Mouse (Mus musculus) myocyte (in vitro differentiated cells): ENCODE measurements around the gene Abca2. TPM values are rescaled to one million over a fixed set of nuclear protein-coding genes. Genes with fewer than 3 reads are reported as not detected.
A peak's percentile ranks its signal among the peaks of the same experiment; 100 is the strongest.

ENCODE experiments used
- H3K27me3 ChIP-seq: one replicate; pipeline ENCODE4 v1.6.1; 2011; ENCODE audit not compliant: control insufficient read depth, insufficient read depth, insufficient read length
- H3K36me3 ChIP-seq: one replicate; pipeline ENCODE4 v1.6.1; 2011; ENCODE audit not compliant: control insufficient read depth, insufficient read depth
- H3K4me2 ChIP-seq: one replicate; pipeline ENCODE4 v1.6.1; 2011; ENCODE audit warnings: low read depth, control low read depth
- H3K4me3 ChIP-seq: one replicate; pipeline ENCODE4 v1.5.1; 2011; ENCODE audit warnings: mild to moderate bottlenecking, control low read depth, moderate library complexity
- H3K79me2 ChIP-seq: one replicate; pipeline ENCODE4 v1.6.1; 2011; ENCODE audit not compliant: control insufficient read depth, insufficient read depth
- H3ac ChIP-seq: one replicate; pipeline ENCODE4 v1.6.1; 2011; ENCODE audit not compliant: control insufficient read depth, insufficient read length
- CEBPB ChIP-seq: IDR thresholded peaks from 2 replicates; pipeline ENCODE4 v1.6.1; 2011; ENCODE audit warnings: mild to moderate bottlenecking, moderate library complexity; ENCODE audit not compliant: poor library complexity, insufficient read depth, severe bottlenecking
- E2F4 ChIP-seq: IDR thresholded peaks from one replicate; pipeline ENCODE4 v1.6.1; 2011; ENCODE audit warnings: mild to moderate bottlenecking, control low read depth, moderate library complexity; ENCODE audit not compliant: insufficient read depth
- MAX ChIP-seq: IDR thresholded peaks from one replicate; pipeline ENCODE4 v1.6.1; 2011; ENCODE audit warnings: low read depth, mild to moderate bottlenecking, control low read depth
- MYOD1 ChIP-seq, 3 experiments: IDR thresholded peaks; one replicate each; pipeline ENCODE4 v1.6.1; 2011; ENCODE audit warnings: control low read depth in 2 of 3, low read depth in 2 of 3, mild to moderate bottlenecking in 2 of 3, moderate library complexity in 1 of 3; ENCODE audit not compliant: insufficient read length in 2 of 3, control insufficient read depth in 1 of 3
- MYOG ChIP-seq, 3 experiments: IDR thresholded peaks; one replicate each; pipeline ENCODE4 v1.6.1; 2011; ENCODE audit warnings: control low read depth in 2 of 3, low read depth in 2 of 3, mild to moderate bottlenecking in 2 of 3; ENCODE audit not compliant: insufficient read length in 2 of 3, control insufficient read depth in 1 of 3, insufficient read depth in 1 of 3
- POLR2A ChIP-seq: IDR thresholded peaks from one replicate; pipeline ENCODE4 v1.6.1; 2011; ENCODE audit warnings: low read depth, mild to moderate bottlenecking, control low read depth, moderate library complexity; ENCODE audit not compliant: insufficient read length
- POLR2AphosphoS2 ChIP-seq: IDR thresholded peaks from one replicate; pipeline ENCODE4 v1.6.1; 2011; ENCODE audit warnings: low read depth, control low read depth; ENCODE audit not compliant: insufficient read length
- REST ChIP-seq: IDR thresholded peaks from one replicate; pipeline ENCODE4 v1.6.1; 2011; ENCODE audit warnings: mild to moderate bottlenecking, control low read depth, moderate library complexity; ENCODE audit not compliant: insufficient read depth, insufficient read length
- SRF ChIP-seq: IDR thresholded peaks from one replicate; pipeline ENCODE4 v1.6.1; 2011; ENCODE audit warnings: low read depth; ENCODE audit not compliant: control insufficient read depth, insufficient read length
- TCF12 ChIP-seq: IDR thresholded peaks from one replicate; pipeline ENCODE4 v1.6.1; 2011; ENCODE audit warnings: mild to moderate bottlenecking, control low read depth; ENCODE audit not compliant: poor library complexity, insufficient read depth, severe bottlenecking
- TCF3 ChIP-seq: IDR thresholded peaks from one replicate; pipeline ENCODE4 v1.6.1; 2011; ENCODE audit warnings: low read depth, control low read depth; ENCODE audit not compliant: insufficient read length
- USF1 ChIP-seq: IDR thresholded peaks from one replicate; pipeline ENCODE4 v1.6.1; 2011; ENCODE audit warnings: low read depth, mild to moderate bottlenecking, control low read depth, moderate library complexity
- polyA plus RNA-seq: library from polyadenylated mRNA; unstranded; fragments of >200 nt; fragmentation: generic; extraction: Trizol; gene quantifications from one replicate; pipeline ENCODE4 v1.2.1, GENCODE M21; 2012; ENCODE audit warnings: missing spikeins

Gene Abca2
- polyA plus RNA-seq, 1 experiment, result 9.8 TPM

- H3K4me2 ChIP-seq, result no peak overlapping the region
- no peak overlapping the region for H3K4me3 ChIP-seq
- H3K79me2 ChIP-seq, result no peaks in the 10 kb centered on the region
- no peaks in the 10 kb centered on the region for H3K36me3 ChIP-seq
- TF ChIP-seq MYOG (IDR thresholded peaks at IDR 0.05; ENCODE audit: control insufficient read depth in 1 of 3, insufficient read depth in 1 of 3, insufficient read length in 2 of 3, low read depth in 2 of 3) (no peak), TCF12 (no peak), CEBPB (no peak), SRF (no peak), REST (no peak), POLR2A (no peak), E2F4 (no peak), USF1 (no peak), TCF3 (no peak), MAX (no peak), MYOD1 (IDR thresholded peaks at IDR 0.05; ENCODE audit: control insufficient read depth in 1 of 3, insufficient read length in 2 of 3, low read depth in 2 of 3) (no peak), POLR2AphosphoS2 (no peak)
- peaks cover 5% of the 10 kb centered on the region for H3K27me3 ChIP-seq
- no peak overlapping the region for H3ac ChIP-seq
Measured at GRCm38 (mm10) chr2:25430395-25431233, 2.1 kb downstream of the Abca2 start.

- H3ac ChIP-seq, result no peak overlapping the region
- H3K27me3 ChIP-seq, result peaks cover 5% of the 10 kb centered on the region
- H3K4me3 ChIP-seq, result no peak overlapping the region
- no peaks in the 10 kb centered on the region for H3K79me2 ChIP-seq
- H3K4me2 ChIP-seq, result no peak overlapping the region
- no peaks in the 10 kb centered on the region for H3K36me3 ChIP-seq
- no peak for TF ChIP-seq TCF12
Measured at GRCm38 (mm10) chr2:25431308-25431855, 2.9 kb downstream of the Abca2 start.

- Histone ChIP-seq H3K36me3 (no peaks in the 10 kb centered on the region), H3ac (no peak overlapping the region), H3K4me3 (no peak overlapping the region), H3K4me2 (no peak overlapping the region), H3K79me2 (no peaks in the 10 kb centered on the region), H3K27me3 (peaks cover 5% of the 10 kb centered on the region)
- no peak for TF ChIP-seq POLR2AphosphoS2
- no peak for TF ChIP-seq SRF
- TF ChIP-seq MYOD1 (IDR thresholded peaks at IDR 0.05; ENCODE audit: control insufficient read depth in 1 of 3, insufficient read length in 2 of 3, low read depth in 2 of 3), result peak in 1 of 3 experiments; percentile 51
- TF ChIP-seq MYOG (IDR thresholded peaks at IDR 0.05; ENCODE audit: control insufficient read depth in 1 of 3, insufficient read depth in 1 of 3, insufficient read length in 2 of 3, low read depth in 2 of 3), result peak in 2 of 3 experiments; percentile 25 to 67
Measured at GRCm38 (mm10) chr2:25432326-25433098, 4.0 kb downstream of the Abca2 start.

- no peaks in the 10 kb centered on the region for H3K79me2 ChIP-seq
- H3K27me3 ChIP-seq, result peaks cover 5% of the 10 kb centered on the region
- H3K4me3 ChIP-seq, result no peak overlapping the region
- H3ac ChIP-seq, result no peak overlapping the region
- no peaks in the 10 kb centered on the region for H3K36me3 ChIP-seq
- H3K4me2 ChIP-seq, result no peak overlapping the region
- no peak for TF ChIP-seq POLR2AphosphoS2
- no peak for TF ChIP-seq MAX
- no peak for TF ChIP-seq TCF3
- no peak for TF ChIP-seq POLR2A
- no peak for TF ChIP-seq REST
- no peak for TF ChIP-seq USF1
- no peak for TF ChIP-seq TCF12
- no peak for TF ChIP-seq CEBPB
- no peak for TF ChIP-seq MYOG (IDR thresholded peaks at IDR 0.05; ENCODE audit: control insufficient read depth in 1 of 3, insufficient read depth in 1 of 3, insufficient read length in 2 of 3, low read depth in 2 of 3)
- no peak for TF ChIP-seq E2F4
- no peak for TF ChIP-seq MYOD1 (IDR thresholded peaks at IDR 0.05; ENCODE audit: control insufficient read depth in 1 of 3, insufficient read length in 2 of 3, low read depth in 2 of 3)
- no peak for TF ChIP-seq SRF
Measured at GRCm38 (mm10) chr2:25433101-25433500, 4.6 kb downstream of the Abca2 start.
